Mouse (Mus musculus) cerebellum, adult 2 months (tissue): ENCODE results near the gene Osbpl9.

Experiments
- CTCF ChIP-seq: fragments of 200-500 bp; IDR thresholded peaks from 2 replicates; pipeline ENCODE4 v1.5.1; 2011; ENCODE audit warnings: low read depth, mild to moderate bottlenecking, control low read depth, low read length, moderate library complexity, borderline replicate concordance; ENCODE audit not compliant: insufficient read depth
- POLR2A ChIP-seq: fragments of 200-500 bp; IDR thresholded peaks from 2 replicates; pipeline ENCODE4 v1.6.1; 2011; ENCODE audit warnings: low read length, control low read depth, borderline replicate concordance; ENCODE audit not compliant: insufficient read depth

DNA sequence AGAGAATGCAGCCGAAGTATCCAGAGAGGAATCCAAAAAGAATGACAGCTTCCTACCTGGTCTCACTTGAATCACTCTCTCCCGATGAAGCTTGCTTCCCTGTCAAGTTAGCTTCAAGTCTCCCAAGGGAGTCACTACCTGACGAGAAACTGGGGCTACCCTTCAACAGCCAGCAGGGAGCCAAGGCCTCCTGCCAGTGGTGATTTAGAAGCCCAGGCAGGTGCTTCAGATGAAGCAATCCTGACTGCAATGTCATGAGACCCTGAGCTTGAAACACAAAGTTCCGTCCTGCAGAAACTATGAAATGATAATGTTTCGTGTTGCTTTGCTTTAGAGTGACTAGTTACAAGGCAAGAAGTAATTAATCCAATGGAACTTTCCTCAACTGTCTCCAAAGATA lies 8.2 kb downstream of the Osbpl9 start:
- TF ChIP-seq CTCF (no peak), POLR2A (no peak)
